Mouse (Mus musculus): ENCODE results near the gene Minpp1. TPM values are rescaled to one million over a fixed set of nuclear protein-coding genes. Genes with fewer than 3 reads are reported as not detected.

Minpp1 gene
- polyA plus RNA-seq, 1 experiment, result 18.5 TPM

DNA sequence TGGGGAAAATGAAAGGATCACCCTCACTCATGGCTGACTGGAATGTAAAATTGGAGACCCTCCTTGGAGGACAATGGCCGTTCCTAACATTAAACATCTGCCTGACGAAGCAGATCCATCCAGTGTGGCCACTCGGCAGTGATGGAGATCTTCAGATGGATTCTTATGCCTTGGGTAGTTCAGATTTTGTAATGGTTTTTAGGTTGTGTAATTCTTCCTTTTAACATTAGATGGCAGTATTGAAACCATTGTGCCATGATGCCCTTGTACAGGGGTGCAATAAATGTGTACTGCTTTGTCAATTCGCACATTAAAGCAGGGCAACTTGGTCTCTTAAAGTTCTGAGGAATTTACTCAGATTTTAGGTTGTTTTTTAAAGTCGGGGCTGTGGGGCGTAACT is 15.8 kb downstream of the Minpp1 start:
- Histone ChIP-seq H3K4me3 (ENCODE audit: insufficient read depth, low read length) (no peak overlapping the region), H3K4me1 (ENCODE audit: control insufficient read depth, insufficient read depth, low read length) (no peaks in the 10 kb centered on the region), H3K27ac (ENCODE audit: insufficient read depth, low read depth, low read length) (no peak overlapping the region)
- no peak for TF ChIP-seq CTCF (IDR thresholded peaks at IDR 0.05; ENCODE audit: low read depth, low read length)
- no peak for TF ChIP-seq POLR2A (IDR thresholded peaks at IDR 0.05; ENCODE audit: borderline replicate concordance, low read depth, low read length)

DNA sequence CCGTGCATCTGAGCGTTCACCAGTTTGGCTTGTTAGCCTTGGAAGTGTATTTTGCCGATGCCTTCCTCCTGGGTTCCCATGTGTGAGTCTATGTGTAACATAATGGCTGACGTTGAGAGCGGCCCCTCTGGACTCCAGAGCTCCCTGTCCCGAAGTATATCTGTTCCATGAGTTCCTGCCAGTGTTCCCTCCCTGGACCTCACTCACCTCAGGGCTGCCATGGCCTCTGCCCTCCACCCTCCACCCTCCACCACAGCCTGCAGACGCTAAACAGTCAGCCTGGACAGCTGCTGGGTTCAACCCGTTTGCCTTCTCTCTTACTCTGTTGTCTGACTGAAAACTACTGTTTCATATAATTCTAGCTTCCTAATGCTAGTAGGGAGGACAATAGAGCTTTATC is 20.5 kb downstream of the Minpp1 start:
- no peak overlapping the region for H3K27ac ChIP-seq (ENCODE audit: insufficient read depth, low read depth, low read length)
- no peaks in the 10 kb centered on the region for H3K4me1 ChIP-seq (ENCODE audit: control insufficient read depth, insufficient read depth, low read length)
- no peak for TF ChIP-seq POLR2A (IDR thresholded peaks at IDR 0.05; ENCODE audit: borderline replicate concordance, low read depth, low read length)
- TF ChIP-seq CTCF (IDR thresholded peaks at IDR 0.05; ENCODE audit: low read depth, low read length), result no peak
- H3K4me3 ChIP-seq (ENCODE audit: insufficient read depth, low read length), result no peak overlapping the region

- no peak overlapping the region for H3K4me3 ChIP-seq (ENCODE audit: insufficient read depth, low read length)
- TF ChIP-seq POLR2A (IDR thresholded peaks at IDR 0.05; ENCODE audit: borderline replicate concordance, low read depth, low read length) (no peak), CTCF (IDR thresholded peaks at IDR 0.05; ENCODE audit: low read depth, low read length) (no peak)
- H3K27ac ChIP-seq (ENCODE audit: insufficient read depth, low read depth, low read length), result no peak overlapping the region
- H3K4me1 ChIP-seq (ENCODE audit: control insufficient read depth, insufficient read depth, low read length), result no peaks in the 10 kb centered on the region
These were observed 20.9 kb downstream of the Minpp1 start for GRCm38 (mm10) chr19:32506514-32506913.

GRCm38 (mm10) chr19:32507100-32507499 is 21.5 kb downstream of the Minpp1 start:
- TF ChIP-seq POLR2A (IDR thresholded peaks at IDR 0.05; ENCODE audit: borderline replicate concordance, low read depth, low read length), result no peak
- TF ChIP-seq CTCF (IDR thresholded peaks at IDR 0.05; ENCODE audit: low read depth, low read length), result no peak
- Histone ChIP-seq H3K4me1 (ENCODE audit: control insufficient read depth, insufficient read depth, low read length) (no peaks in the 10 kb centered on the region), H3K27ac (ENCODE audit: insufficient read depth, low read depth, low read length) (no peak overlapping the region)

GRCm38 (mm10) chr19:32507526-32507925 is 22.0 kb downstream of the Minpp1 start:
- Histone ChIP-seq H3K27ac (ENCODE audit: insufficient read depth, low read depth, low read length) (no peak overlapping the region), H3K4me3 (ENCODE audit: insufficient read depth, low read length) (no peak overlapping the region), H3K4me1 (ENCODE audit: control insufficient read depth, insufficient read depth, low read length) (no peaks in the 10 kb centered on the region)
- TF ChIP-seq POLR2A (IDR thresholded peaks at IDR 0.05; ENCODE audit: borderline replicate concordance, low read depth, low read length), result no peak
- no peak for TF ChIP-seq CTCF (IDR thresholded peaks at IDR 0.05; ENCODE audit: low read depth, low read length)

More at GRCm38 (mm10) chr19:32507100-32507499, 21.5 kb downstream of the Minpp1 start:
- no peak overlapping the region for H3K4me3 ChIP-seq (ENCODE audit: insufficient read depth, low read length)

- Histone ChIP-seq H3K4me3 (ENCODE audit: insufficient read depth, low read length) (no peak overlapping the region), H3K27ac (ENCODE audit: insufficient read depth, low read depth, low read length) (no peak overlapping the region), H3K4me1 (ENCODE audit: control insufficient read depth, insufficient read depth, low read length) (no peaks in the 10 kb centered on the region)
- TF ChIP-seq POLR2A (IDR thresholded peaks at IDR 0.05; ENCODE audit: borderline replicate concordance, low read depth, low read length) (no peak), CTCF (IDR thresholded peaks at IDR 0.05; ENCODE audit: low read depth, low read length) (no peak)
These were observed 24.7 kb downstream of the Minpp1 start for GRCm38 (mm10) chr19:32510267-32510666.

DNA sequence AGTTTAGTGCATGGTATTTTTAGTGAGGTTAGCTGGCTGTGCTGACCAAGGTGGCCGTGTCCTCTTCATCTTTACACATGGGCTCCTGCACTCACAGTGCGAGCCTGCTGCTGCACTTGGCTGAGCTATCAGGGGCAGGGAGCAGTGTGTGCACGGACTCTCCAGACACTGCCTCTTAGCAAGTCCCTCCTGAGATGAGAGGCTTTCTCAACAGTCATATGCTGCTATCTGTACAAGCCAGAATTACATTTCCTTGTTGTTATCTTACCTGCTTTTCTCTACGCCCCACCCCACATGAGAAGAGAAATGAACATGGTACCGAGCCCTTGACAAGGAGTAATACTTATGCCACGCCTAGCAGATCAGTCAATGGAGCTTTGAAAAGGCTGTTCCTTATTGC is 25.4 kb downstream of the Minpp1 start:
- no peaks in the 10 kb centered on the region for H3K4me1 ChIP-seq (ENCODE audit: control insufficient read depth, insufficient read depth, low read length)
- no peak overlapping the region for H3K27ac ChIP-seq (ENCODE audit: insufficient read depth, low read depth, low read length)
- H3K4me3 ChIP-seq (ENCODE audit: insufficient read depth, low read length), result no peak overlapping the region
- TF ChIP-seq POLR2A (IDR thresholded peaks at IDR 0.05; ENCODE audit: borderline replicate concordance, low read depth, low read length) (no peak), CTCF (IDR thresholded peaks at IDR 0.05; ENCODE audit: low read depth, low read length) (no peak)

DNA sequence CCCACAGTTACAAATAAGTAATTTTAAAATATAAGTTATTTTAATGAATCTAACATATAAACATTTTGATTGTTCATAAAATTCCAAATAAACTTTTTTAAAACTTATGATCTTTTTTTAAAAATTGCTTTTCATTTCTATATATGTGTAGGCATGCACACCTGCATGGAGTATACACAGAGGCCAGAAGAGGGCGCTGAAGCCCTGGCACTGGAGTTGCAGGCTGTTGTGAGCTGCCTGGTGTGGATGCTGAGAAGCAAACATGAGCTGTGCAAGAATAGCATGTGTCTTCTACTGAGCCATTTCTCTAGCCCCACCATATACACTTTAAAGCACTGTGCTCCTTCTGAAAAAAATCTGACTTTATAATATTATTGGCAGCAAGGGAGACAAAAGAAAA is 26.9 kb downstream of the Minpp1 start:
- TF ChIP-seq CTCF (IDR thresholded peaks at IDR 0.05; ENCODE audit: low read depth, low read length), result no peak
- no peak for TF ChIP-seq POLR2A (IDR thresholded peaks at IDR 0.05; ENCODE audit: borderline replicate concordance, low read depth, low read length)
- Histone ChIP-seq H3K27ac (ENCODE audit: insufficient read depth, low read depth, low read length) (no peak overlapping the region), H3K4me1 (ENCODE audit: control insufficient read depth, insufficient read depth, low read length) (no peaks in the 10 kb centered on the region), H3K4me3 (ENCODE audit: insufficient read depth, low read length) (no peak overlapping the region)

DNA sequence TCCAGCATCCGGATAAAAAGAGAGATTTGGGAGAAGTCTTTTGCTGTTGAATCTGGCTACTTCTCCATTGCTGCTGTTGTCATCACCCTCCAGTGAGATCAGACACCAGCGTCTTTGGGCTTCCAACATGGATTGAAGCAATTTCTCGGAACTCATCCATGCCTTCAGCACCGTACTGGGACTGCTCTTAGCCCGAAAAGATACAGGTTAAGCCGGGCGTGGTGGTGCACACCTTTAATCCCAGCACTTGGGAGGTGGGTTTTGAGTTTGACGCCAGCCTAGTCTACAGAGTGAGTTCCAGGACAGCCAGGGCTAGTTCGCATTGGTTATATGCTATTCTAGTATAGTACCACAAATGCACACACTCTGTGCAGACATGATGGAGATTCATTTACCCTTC is 31.0 kb downstream of the Minpp1 start:
- Histone ChIP-seq H3K4me1 (ENCODE audit: control insufficient read depth, insufficient read depth, low read length) (0 out of 2 replicates have a peak, but pooled peaks cover 2% of the 10 kb centered on the region), H3K27ac (ENCODE audit: insufficient read depth, low read depth, low read length) (no peak overlapping the region), H3K4me3 (ENCODE audit: insufficient read depth, low read length) (no peak overlapping the region)
- no peak for TF ChIP-seq POLR2A (IDR thresholded peaks at IDR 0.05; ENCODE audit: borderline replicate concordance, low read depth, low read length)
- TF ChIP-seq CTCF (IDR thresholded peaks at IDR 0.05; ENCODE audit: low read depth, low read length), result no peak

DNA sequence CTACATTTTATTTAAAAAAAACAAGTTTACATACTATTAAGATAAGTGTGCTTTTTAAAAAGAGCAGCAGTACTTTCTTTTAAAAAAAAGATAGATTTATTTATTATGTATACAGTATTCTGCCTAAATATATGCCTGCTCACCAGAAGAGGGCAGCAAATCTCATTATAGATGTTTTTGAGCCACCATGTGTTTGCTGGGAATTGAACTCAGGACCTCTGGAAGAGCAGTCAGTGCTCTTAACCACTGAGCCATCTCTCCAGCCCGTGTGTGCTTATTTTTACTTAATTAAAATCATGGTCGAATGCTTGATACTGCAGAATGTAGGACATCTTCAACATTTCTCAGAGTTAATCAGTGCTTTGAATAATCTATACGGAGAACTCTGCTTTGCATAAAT is 35.9 kb downstream of the Minpp1 start:
- no peak for TF ChIP-seq CTCF (IDR thresholded peaks at IDR 0.05; ENCODE audit: low read depth, low read length)
- no peak for TF ChIP-seq POLR2A (IDR thresholded peaks at IDR 0.05; ENCODE audit: borderline replicate concordance, low read depth, low read length)
- Histone ChIP-seq H3K4me1 (ENCODE audit: control insufficient read depth, insufficient read depth, low read length) (peaks cover 15% of the 10 kb centered on the region), H3K27ac (ENCODE audit: insufficient read depth, low read depth, low read length) (no peak overlapping the region), H3K4me3 (ENCODE audit: insufficient read depth, low read length) (no peak overlapping the region)

- no peak for TF ChIP-seq POLR2A (IDR thresholded peaks at IDR 0.05; ENCODE audit: borderline replicate concordance, low read depth, low read length)
- no peak for TF ChIP-seq CTCF (IDR thresholded peaks at IDR 0.05; ENCODE audit: low read depth, low read length)
- peaks cover 17% of the 10 kb centered on the region for H3K4me1 ChIP-seq (ENCODE audit: control insufficient read depth, insufficient read depth, low read length)
- H3K4me3 ChIP-seq (ENCODE audit: insufficient read depth, low read length), result no peak overlapping the region
- no peak overlapping the region for H3K27ac ChIP-seq (ENCODE audit: insufficient read depth, low read depth, low read length)
These were observed 36.7 kb downstream of the Minpp1 start for GRCm38 (mm10) chr19:32522247-32522646.
